Mouse (Mus musculus): Measurements from ENCODE around the gene Tbc1d1.

DNA sequence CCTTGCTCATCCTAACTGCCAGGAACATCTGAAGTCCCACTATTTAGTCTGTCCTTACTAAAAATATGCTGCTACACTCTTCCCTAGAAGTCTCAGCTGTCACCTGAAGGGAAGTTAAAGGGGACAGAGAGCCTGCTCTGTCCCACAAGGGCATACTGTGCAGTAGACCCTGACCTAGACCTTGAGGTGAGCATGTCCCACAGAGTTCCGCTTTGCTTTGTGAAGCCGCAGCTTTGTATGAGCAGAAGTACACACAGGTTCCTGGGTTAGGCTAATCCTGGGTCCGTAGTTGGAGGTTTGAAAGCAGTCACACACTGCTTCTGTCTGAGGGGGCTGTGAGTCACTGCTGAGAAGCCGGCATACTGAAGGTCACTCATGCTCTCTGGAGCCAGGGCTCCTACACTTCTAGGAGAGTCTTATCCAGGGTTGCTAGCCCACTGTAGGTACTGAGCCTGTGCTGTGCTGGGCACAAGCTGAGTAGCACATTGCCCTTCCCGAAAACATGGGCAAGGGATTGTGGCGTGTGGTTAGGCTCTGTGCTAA is 190.3 kb downstream of the Tbc1d1 start:
- no peak for TF ChIP-seq EP300 (optimal IDR thresholded peaks at IDR 0.05)
- no peak for TF ChIP-seq CTCF (IDR thresholded peaks at IDR 0.05; ENCODE audit: low read depth)
